Mouse (Mus musculus) heart, embryonic 11.5 days (tissue): ENCODE results near the gene Vmn1r30. TPM values are rescaled to one million over a fixed set of nuclear protein-coding genes. Genes with fewer than 3 reads are reported as not detected.

Experiments
- ATAC-seq: fragments of 200-750 bp; cut with Nextera tagmentation; replicated peaks from 2 replicates; pipeline ENCODE4 v1.8.0; 2017; ENCODE audit warnings: moderate library complexity; ENCODE audit not compliant: insufficient number of reproducible peaks, low FRiP score, low TSS enrichment
- H3K27ac ChIP-seq: fragments of 300-500 bp; sonication (generic); 2 replicates; pipeline ENCODE4 v1.5.1; 2014; ENCODE audit warnings: mild to moderate bottlenecking, low read depth, low read length
- H3K27me3 ChIP-seq: fragments of 300-500 bp; sonication (generic); 2 replicates; pipeline ENCODE4 v1.6.1; 2014; ENCODE audit warnings: mild to moderate bottlenecking, low read length, mixed read lengths; ENCODE audit not compliant: control insufficient read depth, insufficient read depth
- H3K36me3 ChIP-seq: fragments of 300-500 bp; sonication (generic); 2 replicates; pipeline ENCODE4 v1.6.1; 2014; ENCODE audit warnings: mild to moderate bottlenecking, low read length, moderate library complexity, mixed read lengths; ENCODE audit not compliant: control insufficient read depth, insufficient read depth
- H3K4me1 ChIP-seq: fragments of 300-500 bp; sonication (generic); 2 replicates; pipeline ENCODE4 v1.6.1; 2014; ENCODE audit warnings: low read length; ENCODE audit not compliant: control insufficient read depth, insufficient read depth
- H3K4me2 ChIP-seq: fragments of 300-500 bp; sonication (generic); 2 replicates; pipeline ENCODE4 v1.6.1; 2014; ENCODE audit warnings: mild to moderate bottlenecking, moderate library complexity
- H3K4me3 ChIP-seq: fragments of 300-500 bp; sonication (generic); 2 replicates; pipeline ENCODE4 v1.5.1; 2014; ENCODE audit warnings: low read depth, low read length
- H3K9ac ChIP-seq: fragments of 300-500 bp; sonication (generic); 2 replicates; pipeline ENCODE4 v1.6.1; 2014; ENCODE audit warnings: mild to moderate bottlenecking, low read depth, low read length, moderate library complexity
- H3K9me3 ChIP-seq: fragments of 300-500 bp; sonication (generic); replicated peaks from 2 replicates; pipeline ENCODE4 v1.6.1; 2016; ENCODE audit warnings: low read length; ENCODE audit not compliant: control insufficient read depth
- WGBS: fragments of 180-500 bp; shearing (Covaris S2); extraction: QIAGEN DNeasy Blood & Tissue Kit; methylation state at CpG from one replicate; pipeline ENCODE4 v1.1.7; 2014; ENCODE audit not compliant: insufficient replicate concordance; 5-methylcytosine and 5-hydroxymethylcytosine counted together
- polyA plus RNA-seq: library from polyadenylated mRNA; unstranded; fragments of >200 nt; fragmentation: Nextera tagmentation; extraction: Ambion mirVana; gene quantifications from 2 replicates; pipeline ENCODE4 v1.2.1, GENCODE M21; 2014

The Vmn1r30 gene
- polyA plus RNA-seq, result not detected in 2 replicates

GRCm38 (mm10) chr6:58443285-58443684, at the start of gene Vmn1r30:
Gene Vmn1r30, minus strand, starts transcription at chr6:58443385.
- Histone ChIP-seq H3K4me2 (no peak within 1 kb of the TSS), H3K27me3 (no peaks in the 10 kb centered on the region), H3K9me3 (no peaks in the 10 kb centered on the region), H3K4me3 (no peak within 1 kb of the TSS), H3K9ac (no peak within 1 kb of the TSS), H3K27ac (no peak within 1 kb of the TSS), H3K4me1 (no peaks in the 10 kb centered on the region), H3K36me3 (no peaks in the 10 kb centered on the region)
- no peak for ATAC-seq

DNA sequence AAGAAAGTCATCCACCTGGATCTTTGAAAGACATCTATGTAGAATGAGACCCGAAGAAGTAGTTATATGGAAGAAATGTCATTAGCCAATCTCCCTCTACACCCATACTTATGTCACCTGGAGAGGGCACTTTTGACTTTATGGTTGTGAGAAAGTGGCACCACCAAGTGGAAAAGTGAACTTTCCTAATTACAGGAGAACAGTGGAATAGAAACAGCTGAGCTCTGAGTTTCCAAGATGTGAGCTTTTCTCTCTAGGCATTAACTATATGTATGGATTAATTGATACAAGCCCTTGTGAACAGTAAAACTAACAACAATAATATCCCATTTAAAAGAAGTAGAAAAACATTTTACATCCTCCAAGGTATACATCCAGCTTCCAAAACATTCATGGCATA, 32.0 kb upstream of the Vmn1r30 start, which contains the start of gene Vmn1r31:
Vmn1r31 (minus strand) TSS at position 101 of the 400 bp plus-strand sequence.
- no peak within 1 kb of the TSS for H3K4me3 ChIP-seq
- H3K27me3 ChIP-seq, result no peaks in the 10 kb centered on the region
- no peak for ATAC-seq

More for the DNA sequence above, 32.0 kb upstream of the Vmn1r30 start, which contains the start of gene Vmn1r31:
- no peak within 1 kb of the TSS for H3K4me2 ChIP-seq
- WGBS, result 76% methylated on average over 1 of the region's 1 CpGs
- H3K9me3 ChIP-seq, result no peaks in the 10 kb centered on the region
- H3K4me1 ChIP-seq, result no peaks in the 10 kb centered on the region
- H3K9ac ChIP-seq, result no peak within 1 kb of the TSS
- H3K36me3 ChIP-seq, result no peaks in the 10 kb centered on the region
- H3K27ac ChIP-seq, result no peak within 1 kb of the TSS

Other genes starting within 250 kb of the Vmn1r30 start
- gene Vmn1r27, start 224.6 kb downstream of the Vmn1r30 start, polyA plus RNA-seq, result not detected in 2 replicates
- not detected in 2 replicates for gene Vmn1r28, start 181.3 kb downstream of the Vmn1r30 start, polyA plus RNA-seq
- not detected in 2 replicates for gene Vmn1r29, start 141.8 kb downstream of the Vmn1r30 start, polyA plus RNA-seq
- gene Vmn1r31, start 31.9 kb upstream of the Vmn1r30 start, polyA plus RNA-seq, result not detected in 2 replicates
- gene Abcg2, start 141.1 kb upstream of the Vmn1r30 start, polyA plus RNA-seq, result 67.8 and 80.9 TPM in 2 replicates